Mouse (Mus musculus) kidney, embryonic 14.5 days (tissue): ENCODE data around the gene Wbp4. TPM values are rescaled to one million over a fixed set of nuclear protein-coding genes. Genes with fewer than 3 reads are reported as not detected.
"Not testable (repeated sequence)": the region's sequence is repeated elsewhere in the genome, so short reads cannot be mapped to it uniquely, and the experiment has no call there.

Source experiments
- ATAC-seq: fragments of 200-750 bp; cut with Nextera tagmentation; 2 replicates; pipeline ENCODE4 v1.8.0; 2017; ENCODE audit warnings: moderate number of reproducible peaks, mild to moderate bottlenecking, moderate TSS enrichment, moderate library complexity; ENCODE audit not compliant: low FRiP score, low TSS enrichment
- H3K27ac ChIP-seq: fragments of 300-500 bp; sonication (generic); 2 replicates; pipeline ENCODE4 v1.5.1; 2014; ENCODE audit warnings: low read depth, mild to moderate bottlenecking, low read length, moderate library complexity, mixed read lengths
- H3K27me3 ChIP-seq: fragments of 300-500 bp; sonication (generic); 2 replicates; pipeline ENCODE4 v1.6.1; 2014; ENCODE audit warnings: mild to moderate bottlenecking, low read length; ENCODE audit not compliant: control insufficient read depth, insufficient read depth
- H3K36me3 ChIP-seq: fragments of 300-500 bp; sonication (generic); 2 replicates; pipeline ENCODE4 v1.6.1; 2014; ENCODE audit warnings: low read length, mixed read lengths; ENCODE audit not compliant: control insufficient read depth, insufficient read depth
- H3K4me1 ChIP-seq: fragments of 300-500 bp; sonication (generic); 2 replicates; pipeline ENCODE4 v1.6.1; 2014; ENCODE audit warnings: low read length, mixed read lengths; ENCODE audit not compliant: control insufficient read depth, insufficient read depth
- H3K4me2 ChIP-seq: fragments of 300-500 bp; sonication (generic); replicated peaks from 2 replicates; pipeline ENCODE4 v1.6.1; 2014; ENCODE audit warnings: low read depth, mild to moderate bottlenecking, low read length
- H3K4me3 ChIP-seq: fragments of 300-500 bp; sonication (generic); 2 replicates; pipeline ENCODE4 v1.5.1; 2014; ENCODE audit warnings: mild to moderate bottlenecking, low read length
- H3K9ac ChIP-seq: fragments of 300-500 bp; sonication (generic); 2 replicates; pipeline ENCODE4 v1.6.1; 2014; ENCODE audit warnings: low read depth, mild to moderate bottlenecking, low read length, moderate library complexity
- H3K9me3 ChIP-seq: fragments of 300-500 bp; sonication (generic); 2 replicates; pipeline ENCODE4 v1.6.1; 2016; ENCODE audit warnings: low read length; ENCODE audit not compliant: control insufficient read depth
- WGBS: fragments of 180-500 bp; shearing (Covaris S2); extraction: QIAGEN DNeasy Blood & Tissue Kit; methylation state at CpG from one replicate; pipeline ENCODE4 v1.1.7; 2014; 5-methylcytosine and 5-hydroxymethylcytosine counted together
- polyA plus RNA-seq: library from polyadenylated mRNA; unstranded; fragments of >200 nt; fragmentation: Nextera tagmentation; extraction: Ambion mirVana; gene quantifications from 2 replicates; pipeline ENCODE4 v1.2.1, GENCODE M21; 2014

Gene Wbp4
- polyA plus RNA-seq, result 47.1 and 64.8 TPM in 2 replicates

DNA sequence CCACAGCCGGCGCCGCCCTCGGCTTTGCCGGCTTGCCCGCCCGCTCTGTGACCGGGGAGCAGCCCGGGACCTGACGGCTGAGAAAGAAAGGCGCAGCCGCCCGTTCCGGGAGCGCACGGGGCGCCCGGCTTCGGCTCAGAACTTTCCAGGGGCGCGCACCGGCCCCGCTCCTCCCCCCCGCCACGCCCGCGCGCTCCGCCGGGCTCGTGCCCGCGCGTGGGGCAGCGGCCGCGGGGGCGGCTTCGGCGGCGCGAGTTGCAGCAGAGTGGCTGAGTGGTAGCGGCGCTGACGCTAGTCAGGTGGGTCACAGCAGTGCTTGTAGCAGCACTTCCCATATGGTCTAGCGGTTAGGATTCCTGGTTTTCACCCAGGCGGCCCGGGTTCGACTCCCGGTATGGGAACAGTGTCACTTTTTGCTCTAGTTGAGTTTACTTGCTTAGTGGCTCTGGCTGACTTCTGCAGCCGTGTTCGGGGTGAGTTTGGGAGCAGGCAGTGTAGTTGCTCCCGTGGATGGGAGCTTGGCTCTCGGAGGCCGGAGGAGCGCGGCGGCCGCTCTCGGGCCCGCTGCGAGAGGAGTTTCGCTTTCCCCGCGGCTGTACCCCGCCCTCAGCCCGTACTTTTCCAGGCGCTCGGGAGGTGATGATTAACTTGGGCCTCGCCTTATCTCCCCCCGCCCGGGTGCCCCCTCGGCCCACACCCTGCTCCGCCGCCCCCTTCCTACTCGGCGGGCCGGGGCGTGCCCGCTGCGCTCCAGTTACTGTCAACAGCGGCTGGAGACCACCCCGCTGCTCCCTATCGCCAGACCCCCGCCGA lies at the start of gene Wbp4:
TSS of gene Wbp4 (minus strand) at position 182 of the 813 bp plus-strand sequence.
- Histone ChIP-seq H3K36me3 (peaks cover 9% of the 10 kb centered on the region), H3K4me1 (peaks cover 21% of the 10 kb centered on the region), H3K4me3 (peak within 1 kb of the TSS; percentile 87), H3K27ac (peak within 1 kb of the TSS; percentile 99), H3K9ac (peak within 1 kb of the TSS; percentile 95), H3K27me3 (no peaks in the 10 kb centered on the region), H3K4me2 (peak within 1 kb of the TSS; percentile 81), H3K9me3 (no peaks in the 10 kb centered on the region)
- ATAC-seq, result peak; percentile 87
- under 1% methylated on average over 64 of the region's 86 CpGs for WGBS

GRCm38 (mm10) chr14:79530761-79531160 lies 49.4 kb upstream of the Wbp4 start:
- Histone ChIP-seq H3K4me1 (no peaks in the 10 kb centered on the region), H3K36me3 (no peaks in the 10 kb centered on the region), H3K4me3 (no peak overlapping the region), H3K27me3 (no peaks in the 10 kb centered on the region), H3K27ac (no peak overlapping the region), H3K4me2 (no peak overlapping the region), H3K9me3 (no peaks in the 10 kb centered on the region), H3K9ac (no peak overlapping the region)
- 93% methylated on average over 6 of the region's 6 CpGs for WGBS
- no peak for ATAC-seq

DNA sequence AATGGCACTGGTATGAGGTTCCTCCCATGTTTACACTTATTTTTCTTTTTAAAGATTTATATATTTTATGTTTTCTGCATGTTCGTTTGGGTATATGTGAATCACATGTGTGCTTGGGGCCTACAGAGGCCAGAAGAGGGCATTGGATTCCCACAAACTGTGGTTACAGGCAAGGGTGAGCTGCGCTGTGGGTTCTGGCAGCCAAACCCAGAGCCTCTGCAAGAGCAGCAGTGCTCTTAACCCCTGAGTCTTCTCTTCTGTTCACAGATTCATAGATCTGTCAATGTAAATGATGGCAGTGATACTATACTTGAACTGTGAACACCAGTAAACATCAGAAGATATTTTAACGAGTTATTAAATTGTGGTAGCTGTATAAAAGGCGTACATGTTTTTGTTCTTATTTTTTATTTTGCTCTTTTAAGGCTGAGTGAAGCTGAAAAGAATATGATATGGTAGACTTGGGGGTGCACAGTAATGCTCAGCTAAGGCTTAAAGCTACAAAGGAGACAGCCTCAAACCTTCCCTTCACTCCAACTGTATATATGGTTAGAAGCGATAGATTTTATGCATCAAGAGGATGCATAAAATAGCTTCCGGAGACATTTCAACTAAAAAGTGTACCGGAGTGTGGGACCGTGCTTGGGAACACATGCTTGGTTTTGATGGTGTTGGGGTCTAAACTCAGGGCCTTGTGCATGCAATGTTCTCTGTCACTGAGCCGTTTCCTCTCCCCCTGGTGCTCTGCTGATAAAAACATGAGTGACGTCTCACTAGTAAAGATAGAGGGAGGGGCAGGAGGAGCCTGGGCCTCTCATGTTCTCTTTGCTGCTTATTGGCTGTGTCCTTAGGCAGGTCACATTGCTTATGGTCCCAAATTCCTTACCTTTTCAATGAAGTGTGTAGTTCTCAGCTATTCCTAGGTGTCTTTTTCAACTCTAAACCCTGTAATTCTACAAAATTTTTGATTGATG lies 48.5 kb upstream of the Wbp4 start:
- 76% methylated on average over 10 of the region's 10 CpGs for WGBS
- Histone ChIP-seq H3K27me3 (no peaks in the 10 kb centered on the region), H3K4me1 (no peaks in the 10 kb centered on the region), H3K9me3 (no peaks in the 10 kb centered on the region), H3K27ac (no peak overlapping the region), H3K9ac (no peak overlapping the region), H3K4me2 (no peak overlapping the region), H3K36me3 (no peaks in the 10 kb centered on the region), H3K4me3 (no peak overlapping the region)
- no peak for ATAC-seq

DNA sequence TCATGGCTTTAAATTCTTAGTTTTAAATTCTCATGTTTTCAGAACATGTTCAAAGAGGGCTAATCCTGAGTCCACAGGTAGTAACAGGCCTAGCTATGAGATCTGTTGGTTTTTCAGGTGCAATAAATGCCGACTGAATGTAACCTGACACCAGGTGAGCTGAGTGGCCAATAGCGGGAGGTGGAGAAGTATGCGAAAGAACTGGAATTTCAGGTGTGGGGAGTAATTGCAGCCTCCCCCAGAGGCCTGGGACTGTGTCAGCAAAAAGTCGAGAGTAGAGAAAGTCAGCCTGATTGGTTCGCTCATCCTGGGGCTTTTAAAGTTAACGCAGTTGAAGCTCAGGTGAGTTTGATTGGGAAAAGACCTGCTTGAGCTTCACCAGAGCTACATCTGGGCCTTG lies 46.4 kb upstream of the Wbp4 start:
- no peak overlapping the region for H3K4me2 ChIP-seq
- 37% methylated on average over 6 of the region's 6 CpGs for WGBS

DNA sequence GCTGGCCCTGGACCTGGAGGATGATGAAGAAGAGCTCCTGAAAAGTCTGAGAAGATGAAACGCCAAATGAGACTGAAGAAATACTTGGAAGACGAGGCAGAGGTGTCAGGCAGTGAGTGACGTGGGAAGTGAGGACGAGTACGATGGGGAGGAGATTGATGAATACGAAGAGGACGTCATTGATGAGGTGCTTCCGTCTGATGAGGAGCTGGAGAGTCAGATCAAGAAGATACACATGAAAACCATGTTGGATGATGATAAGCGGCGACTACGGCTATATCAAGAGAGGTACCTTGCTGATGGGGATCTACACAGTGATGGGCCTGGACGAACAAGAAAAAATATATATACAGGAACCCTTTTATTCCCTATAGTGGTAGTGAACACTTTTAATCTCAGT lies 44.8 kb upstream of the Wbp4 start:
- H3K27ac ChIP-seq, H3K4me3 ChIP-seq, ATAC-seq, H3K9me3 ChIP-seq, H3K4me1 ChIP-seq, H3K4me2 ChIP-seq, H3K9ac ChIP-seq, H3K27me3 ChIP-seq, H3K36me3 ChIP-seq: not testable (repeated sequence)
- 87% methylated on average over 12 of the region's 12 CpGs for WGBS

More for the DNA sequence above, 46.4 kb upstream of the Wbp4 start:
- ATAC-seq, result peak; percentile 73; the same call in 1 of the 2 replicates
- H3K9me3 ChIP-seq, result no peaks in the 10 kb centered on the region
- H3K27me3 ChIP-seq, result no peaks in the 10 kb centered on the region
- no peak overlapping the region for H3K27ac ChIP-seq
- no peak overlapping the region for H3K4me3 ChIP-seq
- H3K36me3 ChIP-seq, result no peaks in the 10 kb centered on the region
- H3K4me1 ChIP-seq, result no peaks in the 10 kb centered on the region
- no peak overlapping the region for H3K9ac ChIP-seq

GRCm38 (mm10) chr14:79522387-79522786 lies 41.1 kb upstream of the Wbp4 start:
- Histone ChIP-seq H3K4me1 (no peaks in the 10 kb centered on the region), H3K27ac (no peak overlapping the region), H3K9me3 (no peaks in the 10 kb centered on the region), H3K9ac (no peak overlapping the region), H3K4me3 (no peak overlapping the region), H3K4me2 (no peak overlapping the region), H3K27me3 (no peaks in the 10 kb centered on the region), H3K36me3 (no peaks in the 10 kb centered on the region)
- ATAC-seq, result no peak
- 90% methylated on average over 9 of the region's 9 CpGs for WGBS

DNA sequence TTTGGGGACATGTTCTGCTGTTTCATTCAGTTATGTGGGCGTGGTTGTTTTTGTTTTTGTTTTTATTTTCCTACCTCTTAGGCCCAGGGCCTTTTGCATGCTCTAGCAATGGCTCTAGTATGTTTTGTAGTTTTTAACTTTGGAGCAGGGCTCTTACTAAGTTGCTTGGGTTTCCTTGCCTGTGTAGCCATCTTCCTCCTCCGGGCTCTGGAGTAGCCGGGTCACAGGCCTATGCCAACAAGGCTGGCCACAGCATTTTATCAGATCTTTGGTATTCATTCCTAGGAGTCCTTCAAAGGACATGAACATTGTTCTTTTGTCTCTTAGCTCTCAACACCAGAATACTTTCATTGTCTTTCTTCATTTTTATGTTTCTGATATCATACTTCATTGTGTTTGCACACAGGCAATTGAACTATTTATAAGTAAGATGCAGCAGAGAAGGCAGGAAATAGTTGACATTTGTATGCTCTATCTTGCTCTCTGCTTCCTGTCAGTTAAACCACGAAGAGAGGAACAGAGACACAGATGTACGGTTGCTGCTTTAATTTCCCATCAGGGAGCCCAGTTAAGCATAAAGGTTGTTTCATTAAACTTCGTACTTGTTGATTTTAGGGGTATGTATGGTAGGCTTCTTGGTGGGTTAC lies 40.3 kb upstream of the Wbp4 start:
- Histone ChIP-seq H3K27ac (no peak overlapping the region), H3K36me3 (no peaks in the 10 kb centered on the region), H3K9ac (no peak overlapping the region), H3K4me3 (no peak overlapping the region), H3K4me1 (no peaks in the 10 kb centered on the region), H3K4me2 (no peak overlapping the region), H3K27me3 (no peaks in the 10 kb centered on the region), H3K9me3 (no peaks in the 10 kb centered on the region)
- no peak for ATAC-seq
- 76% methylated on average over 6 of the region's 6 CpGs for WGBS

DNA sequence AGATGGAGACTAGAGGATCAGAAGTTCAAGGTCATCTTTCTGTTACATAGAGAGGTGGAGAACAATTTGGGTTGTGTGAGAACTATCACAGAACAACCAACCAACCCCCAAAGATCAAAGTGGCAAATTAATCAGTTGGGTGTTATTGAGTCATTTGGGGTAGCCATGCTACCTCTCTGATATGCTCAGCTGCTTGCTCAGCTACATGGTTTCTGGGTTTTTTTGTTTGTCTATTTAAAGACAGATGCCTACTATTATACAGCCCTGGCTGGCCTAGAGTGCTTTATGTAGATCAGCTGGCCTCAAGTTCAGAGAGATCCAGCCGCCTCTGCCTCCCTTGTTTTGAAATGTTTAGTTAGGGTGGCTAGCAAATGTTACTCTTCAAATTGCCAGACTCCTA lies 39.7 kb upstream of the Wbp4 start:
- no peak overlapping the region for H3K9ac ChIP-seq
- H3K27me3 ChIP-seq, result no peaks in the 10 kb centered on the region
- H3K4me1 ChIP-seq, result no peaks in the 10 kb centered on the region
- no peak overlapping the region for H3K4me3 ChIP-seq
- no peaks in the 10 kb centered on the region for H3K9me3 ChIP-seq
- no peak overlapping the region for H3K27ac ChIP-seq
- no peaks in the 10 kb centered on the region for H3K36me3 ChIP-seq
- H3K4me2 ChIP-seq, result no peak overlapping the region
- ATAC-seq, result no peak
- 75% methylated on average over 1 of the region's 1 CpGs for WGBS
